Mouse (Mus musculus) neural tube, embryonic 10.5 days (tissue): ENCODE data around the gene Tk1.
A peak's percentile ranks its signal among the peaks of the same experiment; 100 is the strongest.
"Not testable (repeated sequence)": the region's sequence is repeated elsewhere in the genome, so short reads cannot be mapped to it uniquely, and the experiment has no call there.

Experiments used
- DNase-seq: peaks from one replicate; pipeline ENCODE4 v3.0.0-alpha.2; 2017; ENCODE audit warnings: low spot score; ENCODE audit errors: extremely low spot score

Tk1 gene

GRCm38 (mm10) chr11:117847593-117848215 is 21.8 kb upstream of the Tk1 start:
- DNase-seq: no peak

- no peak for DNase-seq
These were observed 20.7 kb upstream of the Tk1 start for GRCm38 (mm10) chr11:117846640-117847039.

- DNase-seq: no peak
These were observed 19.8 kb upstream of the Tk1 start for GRCm38 (mm10) chr11:117845651-117846050.

GRCm38 (mm10) chr11:117844997-117845396 is 19.1 kb upstream of the Tk1 start:
- DNase-seq: no peak

- no peak for DNase-seq
These were observed 17.5 kb upstream of the Tk1 start for GRCm38 (mm10) chr11:117843434-117843833.

- no peak for DNase-seq
These were observed 15.0 kb upstream of the Tk1 start for GRCm38 (mm10) chr11:117840910-117841309.

- DNase-seq: no peak
These were observed 13.1 kb upstream of the Tk1 start for GRCm38 (mm10) chr11:117839021-117839420.

- DNase-seq: no peak
These were observed 12.7 kb upstream of the Tk1 start for GRCm38 (mm10) chr11:117838572-117838971.

- no peak for DNase-seq
These were observed 10.4 kb upstream of the Tk1 start for GRCm38 (mm10) chr11:117836306-117836705.

GRCm38 (mm10) chr11:117834086-117834485 is 8.2 kb upstream of the Tk1 start:
- no peak for DNase-seq

GRCm38 (mm10) chr11:117833509-117833908 is 7.6 kb upstream of the Tk1 start:
- DNase-seq: not testable (repeated sequence)

- DNase-seq: peak; percentile 86
These were observed 6.4 kb upstream of the Tk1 start for GRCm38 (mm10) chr11:117832086-117832969.

GRCm38 (mm10) chr11:117830401-117830800 is 4.5 kb upstream of the Tk1 start:
- no peak for DNase-seq

GRCm38 (mm10) chr11:117829671-117830215 is 3.9 kb upstream of the Tk1 start:
- no peak for DNase-seq

GRCm38 (mm10) chr11:117828888-117829604 is 3.2 kb upstream of the Tk1 start:
- no peak for DNase-seq

- DNase-seq: no peak
These were observed 2.4 kb upstream of the Tk1 start for GRCm38 (mm10) chr11:117828149-117828887.

GRCm38 (mm10) chr11:117827386-117827785 is 1.5 kb upstream of the Tk1 start:
- no peak for DNase-seq

- DNase-seq: no peak
These were observed 1.0 kb upstream of the Tk1 start for GRCm38 (mm10) chr11:117826916-117827315.

- DNase-seq: no peak
These were observed 272 bp upstream of the Tk1 start for GRCm38 (mm10) chr11:117826164-117826563.

GRCm38 (mm10) chr11:117824060-117824969 is 1.6 kb downstream of the Tk1 start:
- peak; percentile 82 for DNase-seq
